Mouse (Mus musculus): ENCODE measurements around the gene Gpbar1.

- TF ChIP-seq POLR2A (IDR thresholded peaks at IDR 0.05; ENCODE audit: control insufficient read depth, low read depth, low read length) (no peak), CTCF (IDR thresholded peaks at IDR 0.05; ENCODE audit: control insufficient read depth, insufficient read depth, insufficient replicate concordance, low read depth, low read length) (no peak)
Observed at GRCm38 (mm10) chr1:74304339-74304790, 26.0 kb downstream of the Gpbar1 start.

Data from testis, adult 2 months (tissue).